Mouse (Mus musculus): ENCODE measurements around the gene Tipin.
"Not testable (repeated sequence)": the region's sequence is repeated elsewhere in the genome, so short reads cannot be mapped to it uniquely, and the experiment has no call there.

Tipin gene

GRCm38 (mm10) chr9:64281105-64281780 is at the start of gene Tipin:
Tipin (plus strand) TSS chr9:64281581.
- DNase-seq (ENCODE audit: low read depth, low spot score), result peak; percentile 96

DNA sequence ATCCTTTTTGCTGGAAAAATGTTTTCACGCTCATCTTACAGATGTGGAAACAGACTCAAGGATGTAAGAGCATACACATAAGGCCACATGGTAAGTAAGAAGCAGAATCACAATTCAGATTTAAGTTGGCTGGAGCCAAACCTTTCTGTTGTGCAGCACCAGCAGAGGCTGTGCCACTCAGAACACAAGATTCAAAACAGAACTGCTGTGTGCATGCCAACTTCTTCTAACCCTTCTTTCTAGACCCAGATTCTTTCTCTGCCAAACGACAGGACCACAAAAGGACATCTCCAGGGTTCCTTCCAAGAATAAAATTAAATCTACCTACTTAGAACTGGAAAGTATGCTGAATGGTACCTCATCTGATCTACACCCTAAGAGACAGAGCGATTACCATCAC is 49.7 kb upstream of the Tipin start:
- DNase-seq (ENCODE audit: low read depth, low spot score), result no peak

GRCm38 (mm10) chr9:64232257-64232957 is 49.0 kb upstream of the Tipin start:
- DNase-seq (ENCODE audit: low read depth, low spot score), result no peak

GRCm38 (mm10) chr9:64233656-64234055 is 47.7 kb upstream of the Tipin start:
- peak; percentile 65 for DNase-seq (ENCODE audit: low read depth, low spot score)

- no peak for DNase-seq (ENCODE audit: low read depth, low spot score)
Observed at GRCm38 (mm10) chr9:64234768-64235435, 46.5 kb upstream of the Tipin start, which contains the start of gene Uchl4. Uchl4 (plus strand) TSS chr9:64235201.

GRCm38 (mm10) chr9:64236056-64236455 is 45.3 kb upstream of the Tipin start:
- DNase-seq (ENCODE audit: low read depth, low spot score), result no peak

GRCm38 (mm10) chr9:64240116-64240515 is 41.3 kb upstream of the Tipin start:
- no peak for DNase-seq (ENCODE audit: low read depth, low spot score)

- DNase-seq (ENCODE audit: low read depth, low spot score), result peak; percentile 30
Observed at GRCm38 (mm10) chr9:64240681-64241080, 40.7 kb upstream of the Tipin start.

DNA sequence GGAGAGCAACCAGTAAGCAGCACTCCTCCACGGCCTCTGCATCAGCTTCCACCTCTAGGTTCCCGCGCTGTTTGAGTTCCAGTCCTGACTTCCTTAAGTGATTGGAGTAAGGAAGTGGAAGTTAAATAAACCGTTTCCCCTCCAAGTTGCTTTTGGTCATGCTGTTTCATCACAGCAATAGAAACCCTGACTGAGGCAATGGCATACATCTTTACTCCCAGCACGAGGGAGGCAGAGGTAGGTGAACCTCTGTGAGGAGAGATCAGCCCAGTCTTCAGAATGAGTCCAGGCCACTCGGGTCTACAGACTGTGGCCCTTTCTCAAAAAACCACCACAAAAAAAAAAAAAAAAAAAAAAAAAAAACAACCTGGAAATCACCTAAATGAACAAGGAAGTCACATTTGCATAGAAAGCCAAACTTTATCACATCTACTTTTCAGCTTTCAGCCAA is 39.0 kb upstream of the Tipin start:
- DNase-seq (ENCODE audit: low read depth, low spot score), result no peak

GRCm38 (mm10) chr9:64249371-64249770 is 32.0 kb upstream of the Tipin start:
- DNase-seq (ENCODE audit: low read depth, low spot score), result no peak

DNA sequence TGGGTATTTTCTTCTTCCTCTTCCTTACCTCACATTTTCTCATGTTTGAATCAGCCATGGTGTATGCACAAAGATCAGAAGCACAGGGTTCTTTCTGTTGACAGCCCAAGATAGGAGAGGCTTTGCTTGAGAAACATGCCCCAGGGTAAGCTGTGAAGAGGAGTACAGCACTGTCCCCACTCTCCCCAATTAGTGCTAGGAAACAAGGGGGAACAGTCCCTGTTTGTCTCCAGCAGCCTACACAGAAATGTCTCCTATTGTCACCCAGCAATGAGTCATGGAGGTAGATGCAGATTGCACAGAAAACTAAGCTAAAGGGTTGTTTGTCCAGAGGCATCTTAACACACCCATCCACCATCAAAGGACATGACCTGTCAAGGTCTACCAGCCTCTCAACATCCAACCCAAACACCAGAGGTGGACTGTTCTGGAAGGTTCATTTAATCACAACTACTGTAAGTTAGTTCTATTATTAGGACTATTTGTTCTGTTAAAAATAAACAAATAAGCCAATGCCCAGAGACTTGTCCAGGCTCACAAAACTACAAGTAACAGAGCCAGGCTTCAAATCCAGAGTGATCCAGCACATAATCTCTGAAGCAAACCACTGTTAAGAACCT is 31.2 kb upstream of the Tipin start:
- no peak for DNase-seq (ENCODE audit: low read depth, low spot score)

GRCm38 (mm10) chr9:64252591-64253020 is 28.8 kb upstream of the Tipin start:
- no peak for DNase-seq (ENCODE audit: low read depth, low spot score)

DNA sequence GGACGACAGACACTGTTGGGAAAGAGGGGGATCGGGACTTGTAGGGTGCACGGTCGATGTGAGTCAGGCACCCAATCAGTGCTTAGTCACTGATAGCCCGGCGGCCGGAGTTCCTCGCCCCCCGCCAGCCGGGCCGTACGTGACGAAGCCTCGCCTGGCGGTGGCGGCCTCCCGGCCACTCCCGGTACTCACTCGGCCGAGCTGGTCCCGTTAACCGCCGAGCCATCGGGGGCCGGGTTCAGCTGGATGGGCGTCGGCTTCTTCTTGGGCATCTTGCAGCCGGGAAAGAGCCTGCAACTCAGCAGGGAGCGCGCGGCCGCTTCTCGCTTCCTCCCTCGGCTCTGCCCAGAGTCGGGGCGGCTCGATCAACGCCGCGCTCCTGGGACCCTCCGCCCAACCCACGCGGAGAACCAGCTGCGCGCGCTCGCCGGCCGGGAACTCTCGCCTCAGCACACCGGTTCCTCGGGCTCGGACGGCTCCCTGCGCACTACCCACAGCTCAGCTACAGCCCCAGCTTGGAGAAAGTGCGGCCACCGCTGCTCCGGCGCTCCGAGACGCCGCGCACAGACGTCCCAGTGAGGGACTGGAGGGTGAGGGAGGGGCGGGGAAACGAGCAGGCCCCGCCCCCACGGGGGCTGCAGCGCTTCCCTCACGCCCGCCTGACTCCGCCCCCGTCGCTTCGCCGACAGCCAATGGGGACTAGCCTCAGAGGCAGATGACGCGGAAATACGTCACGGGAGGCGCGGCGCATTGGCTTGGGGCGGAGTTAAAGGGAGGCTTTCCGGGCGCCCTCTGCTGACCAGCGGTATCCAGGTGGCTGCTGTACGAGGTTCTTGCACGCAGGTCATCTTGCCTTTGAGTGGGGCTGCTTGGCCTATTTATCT is 28.1 kb upstream of the Tipin start, which contains the start of gene Map2k1:
Map2k1 (minus strand) TSS at position 611 of the 884 bp plus-strand sequence.
- DNase-seq (ENCODE audit: low read depth, low spot score), result peak; percentile 99

- DNase-seq (ENCODE audit: low read depth, low spot score), result no peak
Observed at GRCm38 (mm10) chr9:64255422-64255821, 26.0 kb upstream of the Tipin start.

DNA sequence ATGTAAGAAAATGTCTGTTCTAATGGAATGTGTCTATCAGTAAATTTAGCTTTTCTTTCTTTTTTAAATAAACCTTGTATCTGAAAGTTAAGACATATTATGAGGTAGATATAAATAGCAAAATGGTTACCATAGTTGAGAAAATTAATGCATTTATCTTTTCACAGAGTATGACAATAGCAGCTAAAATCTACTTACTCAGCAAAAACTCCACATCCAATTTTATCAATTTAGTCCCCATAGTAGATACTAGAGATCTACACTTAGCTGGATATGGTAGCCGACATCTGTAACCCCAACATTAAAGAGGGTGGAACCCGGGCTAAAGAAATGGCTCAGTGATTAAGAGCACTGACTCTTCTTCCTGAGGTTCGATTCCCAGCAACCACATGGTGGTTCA is 25.2 kb upstream of the Tipin start:
- no peak for DNase-seq (ENCODE audit: low read depth, low spot score)

- DNase-seq (ENCODE audit: low read depth, low spot score), result no peak
Observed at GRCm38 (mm10) chr9:64259906-64260305, 21.5 kb upstream of the Tipin start.

DNA sequence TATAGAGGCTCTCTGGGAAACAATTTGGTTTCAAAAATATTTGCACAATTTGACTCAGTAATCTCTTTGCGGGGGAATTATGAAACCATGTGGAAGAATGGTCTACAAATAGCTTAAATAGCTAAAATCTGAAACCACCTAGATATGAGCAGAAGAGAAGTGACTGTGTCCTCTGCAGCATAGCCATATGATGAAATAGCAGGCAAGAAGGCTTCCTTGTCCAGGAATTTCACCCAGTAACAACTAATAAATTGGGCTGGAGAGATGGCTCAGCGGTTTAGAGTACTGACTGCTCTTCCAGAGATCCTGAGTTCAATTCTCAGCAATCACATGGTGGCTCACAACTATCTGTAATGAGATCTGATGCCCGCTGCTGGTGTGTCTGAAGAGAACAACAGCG is 20.4 kb upstream of the Tipin start:
- DNase-seq (ENCODE audit: low read depth, low spot score), result no peak

- no peak for DNase-seq (ENCODE audit: low read depth, low spot score)
Observed at GRCm38 (mm10) chr9:64264813-64265212, 16.6 kb upstream of the Tipin start.

DNA sequence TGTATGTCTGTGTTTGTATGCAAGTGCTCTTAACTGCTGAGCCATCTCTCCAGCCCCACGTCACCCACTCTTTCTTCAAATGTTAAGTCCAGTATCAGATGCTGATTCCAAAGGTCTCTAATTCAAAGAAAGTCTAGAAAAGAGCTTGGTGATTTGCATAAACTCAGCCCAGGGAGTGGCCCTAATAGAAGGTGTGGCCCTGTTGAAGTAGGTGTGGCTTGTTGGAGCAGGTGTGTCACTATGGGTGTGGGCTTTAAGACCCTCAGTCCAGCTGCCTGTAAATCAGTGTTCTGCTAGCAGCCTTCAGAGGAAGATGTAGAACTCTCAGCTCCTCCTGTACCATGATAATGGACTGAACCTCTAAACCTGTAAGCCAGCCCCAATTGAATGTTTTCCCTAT is 14.2 kb upstream of the Tipin start:
- DNase-seq (ENCODE audit: low read depth, low spot score), result no peak

DNA sequence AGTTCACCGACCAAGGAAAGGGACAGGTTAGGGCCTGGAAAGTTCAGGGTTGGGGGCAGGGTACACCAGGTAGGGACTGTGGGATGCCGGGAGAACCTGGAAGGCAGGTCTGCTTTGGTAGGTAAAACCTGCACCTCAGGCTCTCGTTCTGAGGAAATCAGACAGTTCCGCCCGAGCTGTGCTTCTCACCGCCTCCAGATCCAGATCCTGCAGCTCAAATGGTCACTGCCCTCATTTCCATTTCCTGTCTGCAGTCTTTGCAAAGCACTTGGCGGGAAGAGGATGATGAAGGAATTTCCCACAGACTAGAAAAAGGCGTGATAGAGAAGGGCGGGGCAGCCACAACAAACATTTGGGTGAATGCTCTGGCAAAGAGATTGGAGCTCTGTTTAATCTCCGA is 13.2 kb upstream of the Tipin start:
- no peak for DNase-seq (ENCODE audit: low read depth, low spot score)

DNA sequence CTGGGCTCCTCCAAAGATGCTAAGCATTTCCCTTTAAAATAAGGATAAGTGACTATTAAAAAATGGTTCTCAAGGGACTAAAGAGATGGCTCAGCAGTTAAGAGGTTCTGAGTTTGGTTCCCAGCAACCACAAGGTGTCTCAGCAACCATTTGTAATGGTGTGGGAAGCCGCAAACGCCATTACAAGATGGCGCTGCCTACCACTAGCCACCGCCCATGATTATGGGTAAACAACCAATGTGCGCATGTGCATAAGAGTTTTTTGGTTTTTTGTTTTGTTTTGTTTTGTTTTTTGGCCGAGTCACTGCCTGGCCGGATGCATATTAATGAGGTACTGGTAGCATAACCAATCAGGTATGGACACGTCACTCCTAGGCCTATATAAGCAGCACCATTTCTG is 12.5 kb upstream of the Tipin start:
- not testable (repeated sequence) for DNase-seq (ENCODE audit: low read depth, low spot score)
